Mouse (Mus musculus) embryonic fibroblast, embryonic 13.5 days (primary cell): ENCODE results near the gene Grm1. TPM values are rescaled to one million over a fixed set of nuclear protein-coding genes. Genes with fewer than 3 reads are reported as not detected.
"Not testable (repeated sequence)": the region's sequence is repeated elsewhere in the genome, so short reads cannot be mapped to it uniquely, and the experiment has no call there.

ENCODE experiments used
- H3K27ac ChIP-seq: 2 replicates; pipeline ENCODE4 v1.5.1; 2012; ENCODE audit warnings: low read length, control low read depth, inconsistent platforms; ENCODE audit not compliant: insufficient read depth
- H3K4me1 ChIP-seq: 2 replicates; pipeline ENCODE4 v1.6.1; 2011; ENCODE audit warnings: low read length; ENCODE audit not compliant: control insufficient read depth, insufficient read depth
- H3K4me3 ChIP-seq: 2 replicates; pipeline ENCODE4 v1.5.1; 2011; ENCODE audit warnings: mild to moderate bottlenecking, control low read depth, low read length; ENCODE audit not compliant: insufficient read depth
- CTCF ChIP-seq: IDR thresholded peaks from 2 replicates; pipeline ENCODE4 v1.5.1; 2011; ENCODE audit warnings: mild to moderate bottlenecking, control low read depth, low read length, moderate library complexity, borderline replicate concordance; ENCODE audit not compliant: insufficient read depth
- POLR2A ChIP-seq: IDR thresholded peaks from 2 replicates; pipeline ENCODE4 v1.6.1; 2011; ENCODE audit warnings: low read depth, mild to moderate bottlenecking, control low read depth, low read length, moderate library complexity
- polyA plus RNA-seq: library from polyadenylated mRNA; stranded (reverse); fragments of >200 nt; gene quantifications from 2 replicates; pipeline ENCODE4 v1.2.4, GENCODE M21; 2011; ENCODE audit warnings: low read depth; ENCODE audit not compliant: missing spikeins, insufficient read length

Grm1 gene
- polyA plus RNA-seq, 1 experiment: not detected

DNA sequence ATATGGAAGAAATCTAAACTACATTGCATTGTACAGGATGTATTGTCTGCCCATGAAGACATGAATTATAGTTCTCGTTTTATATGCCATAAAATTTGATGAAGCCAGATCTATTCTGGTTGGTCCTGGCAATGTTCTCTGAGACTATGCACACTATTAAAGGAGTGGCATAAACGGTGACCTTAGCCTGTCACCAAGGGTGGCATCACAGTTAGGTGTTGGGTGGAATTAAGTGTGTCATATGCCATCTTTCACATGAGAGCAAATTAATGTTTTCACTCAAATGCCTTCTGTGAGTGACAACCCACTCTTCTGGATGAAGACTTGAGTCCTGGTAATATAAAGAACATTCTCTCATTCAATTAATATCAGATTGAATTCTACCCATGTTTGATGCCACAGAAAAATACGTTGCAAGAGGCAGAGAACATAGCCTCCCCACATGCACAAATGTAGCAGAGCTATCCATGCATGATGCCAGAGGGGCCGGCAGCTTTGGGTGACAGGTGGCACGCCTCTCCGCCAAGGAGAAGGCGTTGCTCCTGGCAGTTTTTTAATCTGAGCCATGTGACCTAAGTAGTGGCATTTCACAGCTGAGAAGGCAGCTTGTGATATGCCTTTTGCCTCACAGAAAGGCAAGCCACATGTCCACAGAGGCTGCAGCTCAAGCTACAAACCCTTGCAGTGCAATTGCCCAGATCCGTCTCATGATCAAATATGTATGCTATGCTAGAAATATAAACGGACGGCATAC, 20.7 kb downstream of the Grm1 start:
- TF ChIP-seq POLR2A (no peak), CTCF (no peak)
- Histone ChIP-seq H3K4me3 (no peak overlapping the region), H3K27ac (no peak overlapping the region), H3K4me1 (no peaks in the 10 kb centered on the region)

DNA sequence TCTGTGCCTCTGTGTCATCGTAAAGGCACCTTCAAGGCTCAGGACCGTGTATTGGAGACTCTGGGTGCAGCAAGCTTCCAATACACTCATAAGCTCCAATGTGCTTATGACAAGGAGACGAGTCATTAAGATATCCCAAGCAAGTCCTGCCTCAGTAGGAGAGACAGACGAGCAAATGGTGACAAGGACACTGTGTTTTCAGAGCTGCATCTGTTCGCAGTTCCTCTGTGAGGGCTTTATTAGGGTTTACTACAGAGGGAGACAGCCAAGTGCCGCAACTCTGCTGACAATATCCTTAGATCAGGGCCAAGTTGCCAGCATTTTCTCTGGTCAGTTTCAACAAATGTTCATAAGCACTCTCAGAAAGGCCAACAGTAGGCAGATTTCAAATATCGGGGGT, 32.8 kb downstream of the Grm1 start:
- H3K4me1 ChIP-seq: no peaks in the 10 kb centered on the region
- H3K27ac ChIP-seq: no peak overlapping the region
- no peak for TF ChIP-seq CTCF
- TF ChIP-seq POLR2A: no peak
- no peak overlapping the region for H3K4me3 ChIP-seq

DNA sequence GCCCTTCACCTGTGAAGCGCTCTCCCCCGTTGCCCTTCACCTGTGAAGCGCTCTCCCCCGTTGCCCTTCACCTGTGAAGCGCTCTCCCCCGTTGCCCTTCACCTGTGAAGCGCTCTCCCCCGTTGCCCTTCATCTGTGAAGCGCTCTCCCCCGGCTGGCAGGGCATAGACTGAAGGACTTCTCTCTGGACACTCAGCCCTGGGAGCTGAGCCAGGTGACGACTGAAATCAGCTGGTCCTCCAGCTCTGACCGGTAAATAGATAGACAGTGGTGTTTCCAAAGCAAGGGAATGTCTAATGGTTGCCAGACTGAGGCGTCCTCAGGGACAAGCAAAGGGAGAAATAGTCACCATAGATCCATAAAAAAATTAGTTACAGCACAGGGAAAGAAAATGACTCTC, 36.7 kb downstream of the Grm1 start:
- H3K4me1 ChIP-seq, H3K27ac ChIP-seq, H3K4me3 ChIP-seq: not testable (repeated sequence)

DNA sequence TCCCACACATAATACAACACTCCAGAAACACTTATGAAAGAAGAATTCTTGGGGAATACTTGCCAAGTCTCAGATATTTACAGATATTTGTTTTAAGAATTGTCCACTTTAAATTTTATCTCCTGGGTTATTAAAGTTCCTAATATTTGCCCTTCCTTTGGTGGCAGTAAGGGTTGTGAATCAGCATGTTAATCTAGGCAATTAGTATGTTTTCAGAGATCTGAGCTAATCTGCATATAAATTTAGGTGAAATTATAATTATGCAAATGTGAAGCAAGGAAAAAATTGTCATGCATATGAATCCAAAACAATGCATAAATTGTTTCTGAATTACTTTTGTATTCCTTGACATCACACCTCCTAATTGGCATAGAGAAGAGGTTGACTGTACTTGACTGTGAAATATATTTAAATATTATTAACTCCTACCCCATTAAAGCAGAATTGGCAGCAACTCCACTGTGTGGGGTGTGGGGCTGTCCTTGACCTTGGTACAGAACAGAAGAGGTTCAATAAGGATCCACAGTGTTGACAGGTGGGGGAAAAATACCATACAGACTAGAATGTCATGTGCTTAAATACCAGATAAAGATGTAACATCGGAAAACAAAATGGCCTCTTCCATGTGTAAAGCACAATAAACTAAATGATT, 37.6 kb downstream of the Grm1 start:
- H3K4me1 ChIP-seq: no peaks in the 10 kb centered on the region

DNA sequence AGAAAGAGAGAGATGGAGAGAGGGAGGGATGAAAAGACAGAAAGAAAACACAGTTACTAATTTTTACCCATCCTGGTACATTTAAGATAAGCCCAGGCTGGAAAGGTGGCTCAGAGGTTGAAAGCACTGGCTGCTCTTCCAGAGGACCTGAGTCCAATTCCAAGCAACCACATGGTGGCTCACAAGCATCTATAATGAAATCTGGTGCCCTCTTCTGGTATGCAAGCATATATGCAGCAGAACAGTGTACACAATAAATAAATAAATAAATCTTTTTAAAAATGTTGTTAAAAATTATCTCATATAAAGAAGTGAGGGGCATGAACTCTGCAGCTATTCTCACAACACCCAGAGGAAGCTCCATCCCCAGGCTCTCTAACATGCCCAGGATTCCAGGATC, 42.8 kb downstream of the Grm1 start:
- no peak for TF ChIP-seq POLR2A
- TF ChIP-seq CTCF: no peak
- no peak overlapping the region for H3K27ac ChIP-seq
- no peaks in the 10 kb centered on the region for H3K4me1 ChIP-seq
- H3K4me3 ChIP-seq: no peak overlapping the region

More for the DNA sequence above, 37.6 kb downstream of the Grm1 start:
- Histone ChIP-seq H3K27ac (no peak overlapping the region), H3K4me3 (no peak overlapping the region)
- TF ChIP-seq POLR2A: no peak

DNA sequence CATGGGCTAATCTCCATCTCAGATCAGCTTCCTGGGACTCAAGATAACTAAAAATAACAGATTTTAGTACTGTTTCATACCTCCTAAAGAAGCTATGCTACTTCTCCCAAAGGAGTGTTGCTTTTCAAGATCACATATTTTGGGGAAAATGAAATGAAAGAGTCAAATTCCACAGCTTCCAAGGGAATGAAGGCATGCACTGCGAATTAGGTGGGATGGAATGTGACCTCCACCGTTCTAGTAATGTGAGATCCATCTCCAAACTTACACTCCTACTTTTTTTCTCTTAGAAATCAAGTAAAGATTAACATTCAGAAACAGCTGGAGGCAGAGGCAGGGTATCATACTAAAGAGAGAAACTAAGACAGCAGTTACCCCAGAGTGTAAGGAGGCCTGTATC, 49.9 kb downstream of the Grm1 start:
- peak overlapping the region; percentile 50 for H3K27ac ChIP-seq
- H3K4me1 ChIP-seq: peaks cover 3% of the 10 kb centered on the region; the same call in 1 of the 2 replicates
- TF ChIP-seq CTCF (no peak), POLR2A (no peak)
- H3K4me3 ChIP-seq: no peak overlapping the region

DNA sequence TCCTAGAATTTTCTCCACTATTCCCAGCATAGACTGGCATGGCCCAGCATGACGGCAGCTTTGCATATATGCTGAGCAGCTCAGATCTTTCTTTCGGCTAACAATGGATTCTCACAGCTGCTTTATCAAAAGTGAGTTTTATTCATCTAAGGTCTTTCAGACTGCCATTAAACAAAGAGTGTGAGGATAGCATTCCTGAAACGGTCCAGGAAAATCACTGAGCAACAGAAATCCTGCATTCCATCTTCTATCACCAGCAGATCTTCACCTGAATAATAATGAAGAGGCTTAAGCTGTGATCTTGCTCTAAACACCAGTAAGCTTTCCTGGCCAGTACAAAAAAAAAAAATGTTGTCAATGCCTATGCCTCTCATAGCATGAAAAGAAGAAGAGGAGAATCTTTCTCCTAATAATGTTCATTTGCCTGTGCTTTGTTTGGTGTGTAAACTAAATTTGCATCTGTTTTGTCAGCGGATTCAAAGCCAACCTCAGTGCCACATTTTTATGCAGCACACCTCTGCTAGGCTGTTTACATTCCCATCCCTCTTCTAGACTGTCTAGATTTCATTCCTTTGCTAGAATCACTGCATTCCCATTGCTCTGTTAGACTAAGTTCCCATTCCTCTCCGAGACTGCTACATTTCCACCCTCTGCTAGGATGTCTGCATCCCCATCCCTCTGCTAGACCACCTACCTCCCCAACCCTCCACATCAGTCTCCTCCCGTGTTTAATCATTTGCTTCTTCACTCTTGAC, 56.2 kb downstream of the Grm1 start:
- TF ChIP-seq POLR2A: no peak
- no peak for TF ChIP-seq CTCF
- no peak overlapping the region for H3K4me3 ChIP-seq
- H3K27ac ChIP-seq: no peak overlapping the region
- no peaks in the 10 kb centered on the region for H3K4me1 ChIP-seq

DNA sequence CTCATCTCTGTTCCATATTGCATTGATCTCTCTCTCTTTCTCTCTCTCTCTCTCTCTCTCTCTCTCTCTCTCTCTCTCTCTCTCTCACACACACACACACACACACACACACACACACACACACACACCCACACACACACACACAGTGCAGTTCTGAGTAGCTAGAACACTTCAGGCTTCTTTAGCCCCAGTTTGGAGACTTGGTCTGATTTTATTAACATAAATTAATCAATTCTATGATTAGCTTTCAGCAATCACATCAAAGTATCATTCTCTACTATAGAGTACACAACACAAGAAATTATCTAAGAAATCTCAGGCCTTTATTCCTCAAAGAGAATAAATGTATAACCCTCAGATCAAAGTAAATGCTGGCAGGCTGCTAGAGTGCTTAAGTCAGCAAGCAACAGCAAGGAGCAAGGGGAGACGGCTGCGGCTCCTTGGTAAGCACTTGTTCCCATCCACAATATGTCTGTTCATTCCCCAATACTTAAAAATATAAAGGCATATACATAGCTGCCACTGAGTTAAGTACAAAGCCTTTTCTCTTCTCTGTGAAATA, 63.1 kb downstream of the Grm1 start:
- Histone ChIP-seq H3K27ac (no peak overlapping the region), H3K4me1 (no peaks in the 10 kb centered on the region), H3K4me3 (no peak overlapping the region)
- TF ChIP-seq CTCF (no peak), POLR2A (no peak)

DNA sequence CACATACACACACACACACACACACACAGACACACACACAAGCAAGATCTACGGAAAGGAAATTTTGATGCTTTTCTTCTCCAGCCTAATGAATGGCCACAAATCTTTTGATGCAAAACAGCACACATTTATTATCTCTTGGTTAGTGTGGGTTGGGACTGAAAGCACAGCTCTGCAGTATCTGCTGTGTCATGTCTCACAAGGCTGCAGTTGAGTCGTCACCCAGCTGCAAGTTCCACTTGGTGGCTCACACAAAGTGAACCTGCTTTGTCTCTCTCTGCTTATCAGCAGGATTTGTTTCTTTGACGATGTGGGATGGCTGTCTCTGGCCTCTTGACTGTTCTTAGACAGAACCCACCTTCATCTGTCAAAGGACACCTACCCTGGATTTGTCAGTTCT, 68.5 kb downstream of the Grm1 start:
- Histone ChIP-seq H3K27ac (no peak overlapping the region), H3K4me3 (no peak overlapping the region), H3K4me1 (no peaks in the 10 kb centered on the region)
- TF ChIP-seq CTCF (no peak), POLR2A (no peak)

DNA sequence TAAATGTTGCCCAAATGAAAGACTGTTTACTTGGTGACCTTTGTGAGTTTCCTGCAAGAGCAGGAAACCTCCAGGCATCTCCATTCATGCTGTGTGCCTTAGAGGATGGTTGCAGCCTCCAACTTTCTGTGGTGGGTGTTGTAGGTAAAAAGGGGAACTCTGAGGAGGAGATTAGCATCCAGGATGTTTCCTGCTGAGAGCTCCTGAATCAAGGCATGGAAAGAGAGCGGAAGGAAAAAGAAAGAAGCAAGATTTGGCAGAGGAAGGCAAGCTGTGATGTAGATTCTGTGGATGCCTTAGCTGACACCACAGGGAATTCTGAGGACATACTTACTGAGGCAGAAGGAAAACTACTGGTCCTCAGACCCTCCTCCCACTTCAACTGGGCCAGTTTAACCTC, 85.4 kb downstream of the Grm1 start:
- H3K4me1 ChIP-seq: no peaks in the 10 kb centered on the region
- no peak overlapping the region for H3K4me3 ChIP-seq
- no peak overlapping the region for H3K27ac ChIP-seq
- no peak for TF ChIP-seq POLR2A
- no peak for TF ChIP-seq CTCF
